Mouse (Mus musculus): ENCODE measurements around the gene Cp. TPM values are rescaled to one million over a fixed set of nuclear protein-coding genes. Genes with fewer than 3 reads are reported as not detected.
A peak's percentile ranks its signal among the peaks of the same experiment; 100 is the strongest.

The Cp gene
- total RNA-seq, 2 experiments from 2014 or later = 12.0 to 17.8 TPM

DNA sequence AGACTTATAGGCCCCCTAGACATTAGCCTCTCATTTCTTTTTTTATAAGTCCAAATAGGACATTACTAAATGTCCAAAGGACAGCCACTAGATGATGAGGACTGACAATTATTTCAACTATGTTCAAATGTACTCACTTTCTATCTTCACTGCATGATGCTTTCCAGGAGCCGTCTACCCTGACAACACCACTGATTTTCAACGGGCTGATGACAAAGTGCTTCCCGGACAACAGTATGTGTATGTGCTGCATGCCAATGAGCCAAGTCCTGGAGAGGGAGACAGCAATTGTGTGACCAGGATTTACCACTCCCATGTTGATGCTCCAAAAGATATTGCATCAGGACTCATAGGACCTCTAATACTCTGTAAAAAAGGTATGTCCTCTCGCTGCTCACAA, 9.2 kb downstream of the Cp start:
- intact Hi-C loops (cut with DNase I) = no loop called here
- Histone ChIP-seq H3K4me3 (no peak overlapping the region), H3K27ac (no peak overlapping the region)
- no peak for DNase-seq (ENCODE audit: extremely low spot score in 1 of 2, low spot score in 2 of 2)
- TF ChIP-seq CTCF (IDR thresholded peaks at IDR 0.05) = no peak

DNA sequence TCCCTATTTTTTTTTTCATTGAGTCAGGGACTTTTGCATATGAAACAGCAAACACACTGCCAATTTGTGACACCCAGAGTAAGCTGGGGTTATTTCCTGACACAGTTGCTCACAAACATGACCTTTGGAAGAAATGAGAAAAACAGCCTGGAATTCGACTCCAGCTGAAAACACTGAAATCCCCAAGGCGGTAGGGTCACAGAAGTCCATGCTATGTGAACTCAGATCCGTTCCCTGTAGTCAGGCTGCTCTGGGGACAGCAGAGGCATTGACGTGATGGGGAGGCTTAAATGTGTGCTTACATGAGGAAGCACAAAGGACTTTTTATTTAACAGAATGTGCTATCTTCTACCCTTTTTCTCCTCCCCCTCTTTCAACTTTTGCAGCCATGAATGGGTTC, 21.6 kb downstream of the Cp start:
- Histone ChIP-seq H3K4me3 (no peak overlapping the region), H3K27ac (no peak overlapping the region)
- DNase-seq (ENCODE audit: extremely low spot score in 1 of 2, low spot score in 2 of 2) = no peak
- intact Hi-C loops (cut with DNase I) = no loop called here
- TF ChIP-seq CTCF (IDR thresholded peaks at IDR 0.05) = no peak

- DNase-seq (ENCODE audit: extremely low spot score in 1 of 2, low spot score in 2 of 2) = no peak
- intact Hi-C loops (cut with DNase I) = no loop called here
These were observed 24.3 kb downstream of the Cp start for GRCm38 (mm10) chr3:19981156-19981555.

GRCm38 (mm10) chr3:19982846-19983245, 26.0 kb downstream of the Cp start:
- H3K4me3 ChIP-seq = no peak overlapping the region

More at GRCm38 (mm10) chr3:19981156-19981555, 24.3 kb downstream of the Cp start:
- Histone ChIP-seq H3K4me3 (no peak overlapping the region), H3K27ac (no peak overlapping the region)
- TF ChIP-seq CTCF (IDR thresholded peaks at IDR 0.05) = no peak

DNA sequence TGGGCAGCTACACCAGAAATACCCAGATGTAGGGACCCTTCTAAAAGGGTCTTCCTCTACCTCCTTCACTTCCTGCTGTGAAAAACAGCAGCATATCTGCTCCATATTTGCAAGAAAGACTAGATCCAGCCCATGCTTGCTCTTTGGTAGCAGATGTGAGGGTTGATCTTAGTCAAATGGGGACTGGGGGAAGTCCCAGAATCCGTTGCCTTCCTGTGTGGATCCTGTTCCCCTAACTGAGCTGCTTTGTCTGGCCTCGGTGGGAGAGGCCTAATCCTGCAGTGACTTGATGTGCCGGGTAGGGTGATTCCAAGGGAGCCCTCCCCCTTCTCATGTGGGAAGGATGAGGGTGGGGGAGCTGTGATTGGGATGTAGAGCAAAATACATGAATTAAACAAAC, 29.3 kb downstream of the Cp start:
- intact Hi-C loops (cut with DNase I) = no loop called here
- no peak for DNase-seq (ENCODE audit: extremely low spot score in 1 of 2, low spot score in 2 of 2)
- Histone ChIP-seq H3K4me3 (no peak overlapping the region), H3K27ac (no peak overlapping the region)
- no peak for TF ChIP-seq CTCF (IDR thresholded peaks at IDR 0.05)

More at GRCm38 (mm10) chr3:19982846-19983245, 26.0 kb downstream of the Cp start:
- no peak for DNase-seq (ENCODE audit: extremely low spot score in 1 of 2, low spot score in 2 of 2)
- intact Hi-C loops (cut with DNase I) = no loop called here
- H3K27ac ChIP-seq = no peak overlapping the region
- no peak for TF ChIP-seq CTCF (IDR thresholded peaks at IDR 0.05)

- TF ChIP-seq CTCF (IDR thresholded peaks at IDR 0.05) = no peak
- no peak for DNase-seq (ENCODE audit: extremely low spot score in 1 of 2, low spot score in 2 of 2)
- intact Hi-C loops (cut with DNase I) = no loop called here
- no peak overlapping the region for H3K4me3 ChIP-seq
- H3K27ac ChIP-seq = no peak overlapping the region
These were observed 33.2 kb downstream of the Cp start for GRCm38 (mm10) chr3:19990031-19990430.

GRCm38 (mm10) chr3:19992388-19992787, 35.5 kb downstream of the Cp start:
- intact Hi-C loops (cut with DNase I) = no loop called here
- Histone ChIP-seq H3K27ac (no peak overlapping the region), H3K4me3 (no peak overlapping the region)
- no peak for TF ChIP-seq CTCF (IDR thresholded peaks at IDR 0.05)
- DNase-seq (ENCODE audit: extremely low spot score in 1 of 2, low spot score in 2 of 2) = no peak

GRCm38 (mm10) chr3:19999551-19999950, 42.7 kb downstream of the Cp start:
- no peak overlapping the region for H3K27ac ChIP-seq
- no peak for TF ChIP-seq CTCF (IDR thresholded peaks at IDR 0.05)
- intact Hi-C loops (cut with DNase I) = no loop called here
- no peak overlapping the region for H3K4me3 ChIP-seq
- DNase-seq (ENCODE audit: extremely low spot score in 1 of 2, low spot score in 2 of 2) = no peak

DNA sequence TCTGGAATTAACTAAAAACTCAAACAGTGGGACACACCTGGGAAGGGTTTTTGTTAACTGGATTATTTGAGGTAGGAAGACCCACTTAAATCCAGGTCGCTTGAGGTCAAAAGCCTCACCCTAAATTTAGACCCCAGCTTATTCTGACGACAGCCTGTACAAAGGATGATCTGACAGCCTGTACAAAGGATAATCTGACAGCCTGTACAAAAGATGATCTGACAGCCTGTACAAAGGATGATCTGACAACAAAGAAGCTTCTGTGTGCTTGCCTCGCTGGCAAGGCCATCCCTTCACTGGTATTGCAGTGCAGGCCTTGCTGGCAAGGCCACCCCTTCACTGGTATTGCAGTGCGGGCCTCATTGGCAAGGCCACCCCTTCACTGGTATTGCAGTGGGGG, 44.0 kb downstream of the Cp start:
- TF ChIP-seq CTCF (IDR thresholded peaks at IDR 0.05) = no peak
- Histone ChIP-seq H3K27ac (no peak overlapping the region), H3K4me3 (no peak overlapping the region)
- no peak for DNase-seq (ENCODE audit: extremely low spot score in 1 of 2, low spot score in 2 of 2)
- intact Hi-C loops (cut with DNase I) = no loop called here

DNA sequence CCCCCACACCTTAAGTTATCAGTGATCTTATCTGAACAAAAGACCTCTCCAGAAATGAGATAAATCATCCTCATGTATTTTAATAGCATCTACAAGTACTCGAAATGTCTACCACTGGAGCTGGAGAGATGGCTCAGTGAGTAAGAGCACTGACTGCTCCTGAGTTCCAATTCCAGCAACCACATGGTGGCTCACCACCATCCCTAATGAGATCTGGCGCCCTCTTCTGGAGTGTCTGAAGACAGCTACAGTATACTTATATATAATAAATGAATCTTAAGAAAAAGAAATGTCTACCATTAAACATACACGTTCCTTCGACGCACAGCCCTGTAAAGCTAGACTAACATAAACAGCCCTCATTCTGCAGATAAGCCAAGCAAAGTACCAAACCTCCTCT, 45.9 kb downstream of the Cp start:
- H3K27ac ChIP-seq = no peak overlapping the region
- no peak overlapping the region for H3K4me3 ChIP-seq
- intact Hi-C loops (cut with DNase I) = no loop called here
- TF ChIP-seq CTCF (IDR thresholded peaks at IDR 0.05) = peak; percentile 59
- no peak for DNase-seq (ENCODE audit: extremely low spot score in 1 of 2, low spot score in 2 of 2)

GRCm38 (mm10) chr3:20004422-20004821, 47.6 kb downstream of the Cp start:
- no peak for DNase-seq (ENCODE audit: extremely low spot score in 1 of 2, low spot score in 2 of 2)
- Histone ChIP-seq H3K4me3 (no peak overlapping the region), H3K27ac (no peak overlapping the region)
- intact Hi-C loops (cut with DNase I) = no loop called here
- no peak for TF ChIP-seq CTCF (IDR thresholded peaks at IDR 0.05)

GRCm38 (mm10) chr3:20005611-20006010, 48.8 kb downstream of the Cp start:
- Histone ChIP-seq H3K27ac (no peak overlapping the region), H3K4me3 (no peak overlapping the region)
- no peak for DNase-seq (ENCODE audit: extremely low spot score in 1 of 2, low spot score in 2 of 2)
- TF ChIP-seq CTCF (IDR thresholded peaks at IDR 0.05) = no peak
- intact Hi-C loops (cut with DNase I) = loop anchor here (2.0 kb wide), 1 partner anchor 101 kb away; no protein-coding TSS in a partner anchor

DNA sequence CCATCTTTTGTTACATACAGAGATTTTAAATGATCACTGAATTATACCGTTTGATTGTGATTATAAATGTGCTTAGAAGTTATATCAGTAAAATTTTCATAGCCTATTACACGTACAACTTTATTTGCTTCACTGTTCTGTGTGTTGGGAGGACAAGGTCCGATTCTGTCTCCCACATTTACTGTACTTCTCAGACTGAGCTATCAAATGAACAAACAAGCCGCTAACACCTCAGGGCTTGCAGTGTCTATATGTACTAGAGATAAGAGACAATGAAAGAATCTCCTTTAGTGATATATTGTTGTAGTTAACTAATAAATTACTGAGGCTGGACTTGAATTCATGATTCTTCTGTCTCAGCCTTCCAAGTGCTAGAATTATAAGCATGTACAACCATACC, 50.4 kb downstream of the Cp start:
- intact Hi-C loops (cut with DNase I) = loop anchor here (2.0 kb wide), 1 partner anchor 102 kb away; no protein-coding TSS in a partner anchor
- no peak overlapping the region for H3K27ac ChIP-seq
- TF ChIP-seq CTCF (IDR thresholded peaks at IDR 0.05) = no peak
- no peak overlapping the region for H3K4me3 ChIP-seq
- no peak for DNase-seq (ENCODE audit: extremely low spot score in 1 of 2, low spot score in 2 of 2)

Data from left cerebral cortex, adult 2 months (tissue).